Mouse (Mus musculus) liver, embryonic 14.5 days (tissue): ENCODE data around the gene Zbtb7b.

Experiments used
- CTCF ChIP-seq: IDR thresholded peaks from 2 replicates; pipeline ENCODE4 v1.5.1; 2016; ENCODE audit warnings: antibody characterized with exemption, low read depth, control low read depth
- EP300 ChIP-seq: IDR thresholded peaks from 2 replicates; pipeline ENCODE4 v1.6.1; 2016; ENCODE audit warnings: antibody characterized with exemption, low read depth

GRCm38 (mm10) chr3:89348911-89349868 is 45.4 kb downstream of the Zbtb7b start:
- TF ChIP-seq CTCF (no peak), EP300 (no peak)
